Mouse (Mus musculus): ENCODE measurements around the gene Rab4a.

DNA sequence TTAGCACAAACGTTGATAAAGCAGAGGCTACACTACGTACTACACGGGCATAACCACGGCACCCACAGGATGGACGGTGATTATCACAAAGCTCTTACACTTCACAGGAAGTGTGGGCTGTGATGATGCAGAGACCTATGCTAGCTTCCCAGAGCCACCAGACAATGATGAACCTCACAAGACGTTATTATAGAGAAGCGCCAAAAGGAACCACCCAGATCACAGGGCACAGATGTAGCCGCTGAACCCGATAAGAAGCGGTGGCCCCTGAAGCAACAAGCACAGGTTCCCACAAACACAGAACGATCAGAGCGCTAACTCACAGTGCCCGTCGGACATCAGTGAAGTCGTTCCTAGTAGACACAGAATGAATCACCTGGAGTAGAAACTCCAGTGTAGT, 7.9 kb upstream of the Rab4a start:
- TF ChIP-seq POLR2A (IDR thresholded peaks at IDR 0.05; ENCODE audit: insufficient read depth, low read depth, low read length): no peak
- TF ChIP-seq CTCF (IDR thresholded peaks at IDR 0.05; ENCODE audit: insufficient read depth, low read depth, low read length): no peak

Measured in olfactory bulb, adult 2 months (tissue).